Mouse (Mus musculus) monocyte, adult 2 months (primary cell): ENCODE measurements at regions not wholly inside any gene's neighbourhood (a gene's known extent, or its start where the extent isn't known, plus 50 kb on each side); places are given as distances from the start of the nearest gene placed in this dataset.

ENCODE experiments used
- DNase-seq, 2 experiments: peaks; one replicate each; pipeline ENCODE4 v3.0.0; 2022; ENCODE audit warnings: low spot score in 2 of 2, low read depth in 1 of 2

DNA sequence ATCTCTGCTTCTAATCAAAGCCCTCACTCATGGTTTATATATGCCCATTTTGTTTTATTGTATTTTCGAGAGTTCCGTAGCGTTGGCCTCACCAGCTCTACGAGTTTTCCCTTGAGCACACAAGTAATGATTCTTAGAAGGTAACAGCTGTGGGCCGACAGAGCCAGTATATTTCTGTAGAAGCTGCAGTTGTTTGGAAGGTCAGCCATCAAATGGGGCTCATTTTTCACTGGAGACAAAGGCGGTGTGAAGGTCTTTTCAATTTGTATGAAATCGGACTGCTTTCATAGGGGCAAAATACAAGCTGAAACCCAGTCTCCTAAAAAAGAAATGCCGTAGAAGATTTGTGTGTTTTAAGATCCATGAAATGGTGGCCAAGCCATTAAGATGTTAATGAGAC, 307.9 kb downstream of the Qk start:
- no peak for DNase-seq

DNA sequence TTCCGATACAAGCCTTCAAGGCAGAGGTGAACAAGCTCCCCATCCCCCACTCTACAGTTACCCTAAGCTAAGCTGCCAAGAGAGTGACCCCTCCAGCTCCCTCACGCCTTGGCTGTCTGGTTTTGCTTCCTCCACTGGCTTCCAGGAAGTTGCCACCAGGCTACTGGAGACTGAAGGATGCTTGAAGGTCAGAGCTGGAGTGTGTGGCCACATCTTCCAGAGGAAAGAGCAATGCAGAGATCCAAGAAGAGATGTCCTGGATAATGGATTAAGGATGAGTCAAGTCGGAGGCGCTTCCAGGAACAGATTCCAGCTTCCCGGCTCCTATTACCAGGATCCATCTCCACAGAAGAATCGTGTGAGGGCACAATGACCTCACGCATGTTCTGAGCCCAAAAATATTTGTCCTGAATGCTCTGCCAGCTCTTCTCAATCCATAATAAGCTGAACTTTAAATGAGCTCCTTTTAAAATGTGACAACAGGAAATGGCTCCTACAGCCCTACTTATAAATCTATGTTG, 318.5 kb downstream of the Qk start:
- DNase-seq: no peak

DNA sequence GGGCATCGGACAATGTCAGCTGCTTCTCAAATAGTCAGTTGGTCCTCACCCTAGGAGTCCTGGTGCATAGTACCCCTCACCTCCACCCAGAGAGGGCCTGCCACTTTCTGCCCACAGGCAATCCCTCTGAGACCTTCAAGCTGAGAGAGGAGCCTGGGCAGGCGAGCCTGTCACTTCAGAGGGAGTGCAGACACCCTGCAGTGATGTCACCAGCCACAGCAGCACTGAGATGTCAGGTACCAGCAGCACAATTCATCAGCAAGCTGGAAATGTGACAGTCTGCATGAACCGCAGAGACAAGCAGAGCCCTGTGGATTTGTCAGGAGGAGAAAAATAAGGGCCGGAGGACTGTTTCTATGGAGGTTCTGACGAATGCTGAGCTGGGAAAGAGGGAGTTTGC, 324.3 kb downstream of the Qk start:
- DNase-seq: no peak

DNA sequence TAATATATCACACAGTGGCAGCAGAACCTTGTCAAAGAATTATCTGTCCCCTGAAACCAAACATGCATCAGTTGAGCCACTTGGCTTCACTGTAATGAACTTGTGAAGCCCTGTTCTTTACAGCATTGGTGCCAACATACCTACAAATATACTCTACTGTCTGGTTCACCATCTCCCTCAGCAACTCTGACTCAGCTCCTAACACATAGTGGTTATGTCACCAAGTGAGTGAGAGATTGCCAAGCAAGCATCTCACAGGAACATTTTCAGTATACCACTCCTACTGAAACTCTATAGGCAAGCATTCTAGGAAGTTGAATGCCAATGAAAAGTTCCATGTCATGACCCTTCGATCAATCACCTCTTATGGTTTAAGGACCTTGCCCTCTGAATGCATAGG, 321.2 kb upstream of the Pabpc6 start:
- no peak for DNase-seq

DNA sequence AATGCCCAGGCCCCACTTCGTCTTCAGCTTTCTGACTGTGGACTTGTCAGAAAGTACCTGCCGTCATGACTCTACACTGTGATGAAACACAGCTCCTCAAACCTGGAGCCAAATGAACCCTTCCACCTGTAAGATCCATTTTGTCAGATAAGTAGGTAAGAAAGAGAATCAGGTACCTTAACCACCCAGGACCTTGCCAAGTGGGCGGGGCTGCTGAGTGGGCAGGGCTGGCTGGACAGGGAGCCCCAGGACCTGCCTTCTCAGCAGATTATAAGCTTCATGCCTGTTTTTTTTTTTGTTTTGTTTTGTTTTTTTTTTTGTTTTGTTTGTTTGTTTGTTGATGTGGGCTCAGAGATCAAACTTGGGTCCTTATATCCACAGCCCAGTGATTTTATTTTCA, 311.8 kb upstream of the Pabpc6 start:
- DNase-seq: no peak

DNA sequence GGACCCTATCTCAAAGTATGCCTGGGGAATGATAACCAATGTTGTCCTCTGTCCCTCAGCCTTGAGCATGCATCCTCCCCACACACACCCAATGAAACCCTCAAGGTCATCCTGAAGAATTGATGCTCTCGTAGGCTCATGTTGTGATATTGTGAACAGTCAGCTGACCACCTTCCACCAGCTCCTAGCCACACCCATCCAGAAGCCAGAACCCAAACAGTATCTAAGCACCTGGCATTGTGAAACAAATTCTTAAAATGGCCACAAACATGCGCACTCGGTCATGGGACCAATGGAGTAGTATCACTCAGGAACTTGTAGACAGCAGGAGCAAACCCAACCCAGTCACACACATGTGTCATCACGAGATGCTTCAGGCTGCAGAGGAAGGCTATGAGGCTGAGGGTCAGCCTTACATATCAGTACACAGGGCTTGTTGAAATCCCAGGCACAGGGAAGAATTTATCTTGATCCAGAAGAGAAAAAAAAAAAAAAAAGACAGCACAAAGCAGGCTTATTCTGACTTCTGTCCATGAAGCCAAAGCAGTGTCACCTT, 307.4 kb upstream of the Pabpc6 start:
- DNase-seq: no peak

DNA sequence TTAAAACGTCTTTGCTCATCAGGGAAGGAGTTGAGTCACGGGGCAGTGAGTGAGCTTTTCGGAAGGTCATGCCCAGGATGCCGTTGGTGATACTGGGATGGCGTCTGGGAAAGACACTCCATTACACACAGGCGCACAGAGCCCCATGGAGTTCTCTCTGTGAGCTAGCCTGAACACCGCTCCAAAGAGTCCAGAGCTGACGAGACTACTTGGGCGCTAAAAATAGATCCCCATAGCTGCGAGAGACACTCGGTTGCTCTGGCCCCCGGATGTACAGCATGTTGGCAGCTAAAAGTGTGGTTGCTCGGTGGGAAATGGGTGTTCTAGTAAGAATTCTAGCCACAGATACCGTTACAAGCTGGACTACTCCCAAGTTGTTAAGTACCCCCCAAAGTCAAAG, 306.5 kb upstream of the Pabpc6 start:
- no peak for DNase-seq

DNA sequence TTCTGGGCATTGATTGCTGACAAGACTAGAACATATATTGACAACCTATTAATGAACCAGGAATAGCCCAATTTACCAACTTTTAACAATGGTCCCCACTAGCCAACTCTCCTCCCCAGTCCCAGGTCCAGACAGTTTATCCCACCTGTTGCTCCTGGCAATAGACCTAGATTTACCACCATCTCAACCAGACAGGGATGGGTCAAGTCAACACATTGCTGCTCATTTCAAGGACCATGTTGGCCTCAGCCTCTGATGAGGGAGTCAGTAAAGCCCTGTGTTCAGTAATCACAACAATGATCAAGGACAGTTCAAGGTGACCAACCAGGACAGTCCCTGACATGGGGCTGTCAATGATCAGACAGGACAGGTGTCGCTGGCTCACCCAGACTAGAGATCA, 305.6 kb upstream of the Pabpc6 start:
- DNase-seq: no peak

DNA sequence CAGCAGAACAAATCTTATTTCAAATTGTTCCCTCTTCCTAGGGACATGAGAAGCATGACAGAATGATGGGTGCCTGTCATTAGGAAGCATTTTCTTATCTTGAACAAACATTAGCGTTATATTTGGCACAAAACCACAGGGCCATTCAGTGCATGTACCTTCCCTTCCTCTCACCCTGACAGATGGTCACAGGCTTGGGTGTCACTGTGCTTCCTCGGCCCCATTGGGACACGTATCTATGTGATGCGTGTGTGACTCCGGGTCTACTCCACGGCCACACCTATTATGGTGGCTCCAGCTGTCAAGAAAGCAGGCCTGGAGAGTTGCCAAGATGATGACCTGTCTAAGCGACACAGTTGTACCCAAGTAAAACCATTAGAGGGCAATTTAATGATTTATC, 298.5 kb upstream of the Pabpc6 start:
- no peak for DNase-seq

DNA sequence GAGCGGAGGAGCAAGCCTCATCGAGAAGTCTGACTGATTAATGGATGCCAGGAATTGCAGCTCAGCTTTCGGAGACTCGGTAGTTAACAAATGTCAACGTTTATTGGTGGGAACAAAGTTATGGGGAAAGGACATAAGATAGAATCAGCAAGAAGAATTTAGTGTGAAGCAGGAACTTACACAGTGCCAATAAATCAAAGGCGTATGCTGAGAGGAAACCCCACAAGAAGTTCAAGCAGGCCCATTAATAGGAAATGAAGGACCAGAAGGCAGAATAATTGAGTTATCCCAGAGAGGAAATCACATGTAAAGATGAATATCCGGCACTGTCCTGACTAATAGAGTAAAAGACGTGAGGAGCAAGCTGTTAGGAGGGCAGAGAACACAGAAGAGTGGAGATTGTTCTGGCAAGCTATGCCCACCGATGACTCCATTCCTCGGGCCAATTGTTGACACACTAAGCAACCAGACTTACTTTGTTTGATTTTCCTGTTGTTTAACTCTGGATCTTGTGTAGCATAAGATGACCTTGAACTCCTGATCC, 293.4 kb upstream of the Pabpc6 start:
- DNase-seq: no peak

DNA sequence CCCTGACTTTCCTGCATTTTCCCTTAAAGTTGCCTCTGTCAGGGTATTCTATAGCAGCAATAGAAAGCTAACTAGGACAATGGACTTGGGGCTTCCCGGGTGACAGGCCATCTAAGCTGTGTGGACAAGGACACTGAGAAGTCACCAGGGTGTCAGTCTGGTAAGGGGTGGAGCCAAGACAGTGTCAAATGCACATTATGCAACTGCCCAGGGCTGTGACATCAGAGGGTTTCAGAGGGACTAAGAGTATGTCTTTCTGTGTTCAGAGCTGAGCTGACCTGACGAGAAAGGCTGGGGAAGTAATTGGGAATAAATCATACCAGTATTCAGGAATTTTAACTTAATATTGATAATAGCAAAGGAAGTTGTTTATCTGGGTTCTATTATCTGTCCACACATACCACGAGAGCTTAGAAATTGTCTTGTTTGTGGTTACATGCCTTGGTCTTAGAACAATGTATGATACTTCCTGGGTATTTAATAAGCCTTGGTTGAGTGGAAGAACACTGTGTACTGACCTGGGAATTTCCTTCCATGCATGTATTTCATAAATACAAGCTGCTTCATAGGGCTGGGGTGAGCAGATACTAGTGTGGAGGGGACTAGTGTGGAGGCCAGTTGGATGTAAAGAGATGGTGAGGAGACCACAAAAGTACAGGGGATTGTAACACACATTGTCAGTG, 279.6 kb upstream of the Pabpc6 start:
- no peak for DNase-seq

DNA sequence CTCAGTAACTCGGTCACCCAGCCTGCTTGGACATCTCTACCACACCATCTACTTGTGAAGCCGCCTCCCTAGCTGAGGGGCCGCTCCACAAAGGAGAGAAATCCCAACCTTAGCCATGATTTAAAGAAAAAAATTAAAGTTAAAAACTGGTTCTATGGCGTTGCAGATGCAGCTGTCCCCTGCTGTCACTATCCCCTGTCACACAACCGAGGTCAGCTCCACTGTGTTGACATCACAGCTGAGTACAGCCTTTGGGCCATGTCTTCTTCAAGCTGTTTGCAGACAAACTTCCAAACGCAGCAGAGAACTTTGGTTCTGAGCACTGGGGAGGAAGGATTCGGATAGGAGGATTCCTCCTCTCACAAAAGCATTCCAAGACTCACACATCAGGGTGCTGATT, 278.1 kb upstream of the Pabpc6 start:
- DNase-seq: no peak

DNA sequence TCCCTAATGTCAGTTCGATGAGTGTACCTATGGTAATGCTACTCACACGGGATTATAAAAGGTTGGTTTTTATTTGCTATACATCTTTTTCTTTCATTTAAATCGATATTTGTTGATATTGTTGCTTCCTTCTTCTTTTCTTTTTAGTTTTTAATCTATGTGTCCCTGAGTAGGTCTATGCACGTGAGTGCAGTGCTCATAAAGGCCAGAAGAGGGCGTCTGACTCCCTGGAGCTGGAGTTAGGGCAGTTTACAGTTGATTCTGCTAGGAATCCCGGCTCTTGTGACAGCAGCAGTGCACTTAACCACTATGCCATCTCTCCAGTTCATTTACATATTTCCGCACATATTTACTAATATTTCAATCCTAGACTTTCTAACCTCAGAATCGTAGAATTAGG, 275.0 kb upstream of the Pabpc6 start:
- no peak for DNase-seq

DNA sequence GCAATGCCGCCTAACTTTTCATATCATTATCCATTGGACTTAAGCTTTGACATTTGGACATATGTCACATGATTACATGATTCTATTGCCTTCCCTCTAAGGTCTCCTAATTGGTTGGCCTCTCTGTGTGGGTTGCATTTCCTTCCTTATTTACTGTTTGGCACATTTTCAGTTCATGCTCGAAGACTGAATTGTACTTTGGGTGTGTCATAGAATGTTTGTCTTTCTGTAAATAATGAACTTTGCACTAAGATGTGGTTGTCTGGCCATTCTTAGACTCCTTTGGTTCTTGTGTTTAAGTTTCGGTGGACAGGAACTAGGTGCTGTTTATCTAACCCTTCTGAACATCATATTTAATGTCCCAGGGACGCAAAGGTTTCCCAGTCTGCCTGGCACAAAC, 272.7 kb upstream of the Pabpc6 start:
- no peak for DNase-seq

DNA sequence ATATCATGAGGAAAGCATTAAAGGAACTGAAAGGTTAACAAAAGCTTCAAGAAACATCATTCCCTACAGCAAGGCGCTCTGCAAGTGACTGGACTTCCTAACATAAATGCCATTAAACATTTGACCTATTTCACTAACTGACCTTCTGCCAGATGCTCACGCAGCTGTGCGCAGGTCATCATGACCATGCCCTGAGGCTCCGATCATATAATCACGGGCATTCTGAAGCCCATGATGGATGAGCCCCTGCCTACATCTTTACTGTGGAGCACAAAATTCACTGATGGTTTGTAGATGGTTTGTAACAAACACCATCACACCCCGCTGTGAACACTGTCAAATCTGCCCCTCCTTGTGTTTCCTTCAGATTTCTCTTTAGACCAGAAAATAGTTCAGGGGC, 270.1 kb upstream of the Pabpc6 start:
- DNase-seq: no peak

DNA sequence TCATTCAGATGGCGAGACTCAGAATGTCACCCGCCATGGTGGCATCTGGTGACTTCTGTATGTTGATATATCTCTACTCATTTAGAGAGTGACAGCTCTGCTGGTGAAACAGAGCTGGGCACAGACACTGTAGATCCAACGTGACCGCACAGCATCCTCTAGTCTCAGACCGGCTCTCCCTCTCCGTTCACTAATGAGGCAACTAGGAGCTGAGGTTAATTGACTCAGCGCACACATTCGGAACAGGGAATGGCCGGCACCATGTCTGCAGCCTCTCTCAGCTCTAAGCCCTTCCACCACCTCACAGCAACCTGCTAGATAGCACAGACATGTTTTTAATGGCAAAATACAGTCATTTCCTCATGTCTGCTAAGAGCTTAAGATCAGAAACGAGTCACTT, 268.9 kb upstream of the Pabpc6 start:
- DNase-seq: no peak

DNA sequence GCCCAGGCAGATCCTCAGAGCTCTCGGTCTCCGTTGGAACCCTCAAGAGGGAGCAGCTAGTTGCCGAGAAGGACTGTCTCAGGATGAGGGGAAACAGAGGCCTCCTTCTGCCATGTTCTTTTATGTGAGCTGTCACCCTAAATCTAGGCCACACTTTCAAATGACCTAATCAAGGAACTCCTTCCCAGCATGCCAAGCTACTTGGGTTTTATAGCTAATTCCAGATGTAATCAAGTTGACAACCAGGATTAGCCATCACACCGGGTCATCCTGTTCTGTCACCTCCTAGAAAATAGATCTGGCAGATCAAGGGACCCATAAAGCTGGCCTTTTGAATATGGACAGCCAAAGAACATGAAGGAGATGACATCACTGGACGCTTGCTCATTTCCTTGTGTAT, 267.7 kb upstream of the Pabpc6 start:
- no peak for DNase-seq

DNA sequence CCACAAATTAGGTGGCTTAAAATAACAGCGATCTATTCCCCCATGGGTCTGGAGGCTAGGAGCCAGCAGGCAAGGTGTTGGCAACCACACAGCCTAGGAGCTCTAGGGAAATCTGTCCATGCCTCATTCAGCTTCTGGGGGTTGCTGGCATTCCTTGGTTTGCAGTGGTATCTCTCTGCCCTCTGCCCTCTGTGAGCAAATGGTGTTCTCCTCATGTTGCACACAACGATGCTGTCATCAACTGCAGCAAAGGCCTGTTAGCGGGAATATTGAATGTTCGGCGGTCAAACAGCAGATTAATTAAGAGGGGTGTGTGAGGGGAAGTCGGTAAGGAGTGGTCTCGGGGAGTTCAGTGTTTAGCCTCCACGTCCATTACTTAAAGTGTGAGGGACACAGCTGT, 262.7 kb upstream of the Pabpc6 start:
- DNase-seq: no peak

DNA sequence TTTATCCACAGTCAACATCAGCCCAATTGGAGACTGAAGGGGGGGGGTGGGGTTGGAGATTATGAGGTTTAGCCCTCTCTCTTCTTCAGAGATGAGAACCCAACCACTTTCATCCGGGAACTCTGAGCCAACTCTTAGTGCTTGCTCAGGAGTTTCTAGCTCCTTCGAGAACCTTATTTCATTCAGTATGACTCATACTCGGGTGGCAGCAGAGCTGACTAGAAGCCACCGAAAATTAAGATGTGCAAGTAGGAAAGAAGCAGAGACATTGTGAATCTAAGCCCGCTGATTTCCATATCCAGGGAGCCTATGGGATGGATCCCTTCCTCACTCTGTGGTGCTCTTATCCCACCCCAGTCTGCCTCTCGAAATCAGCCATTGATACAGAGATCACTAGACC, 262.0 kb upstream of the Pabpc6 start:
- no peak for DNase-seq

DNA sequence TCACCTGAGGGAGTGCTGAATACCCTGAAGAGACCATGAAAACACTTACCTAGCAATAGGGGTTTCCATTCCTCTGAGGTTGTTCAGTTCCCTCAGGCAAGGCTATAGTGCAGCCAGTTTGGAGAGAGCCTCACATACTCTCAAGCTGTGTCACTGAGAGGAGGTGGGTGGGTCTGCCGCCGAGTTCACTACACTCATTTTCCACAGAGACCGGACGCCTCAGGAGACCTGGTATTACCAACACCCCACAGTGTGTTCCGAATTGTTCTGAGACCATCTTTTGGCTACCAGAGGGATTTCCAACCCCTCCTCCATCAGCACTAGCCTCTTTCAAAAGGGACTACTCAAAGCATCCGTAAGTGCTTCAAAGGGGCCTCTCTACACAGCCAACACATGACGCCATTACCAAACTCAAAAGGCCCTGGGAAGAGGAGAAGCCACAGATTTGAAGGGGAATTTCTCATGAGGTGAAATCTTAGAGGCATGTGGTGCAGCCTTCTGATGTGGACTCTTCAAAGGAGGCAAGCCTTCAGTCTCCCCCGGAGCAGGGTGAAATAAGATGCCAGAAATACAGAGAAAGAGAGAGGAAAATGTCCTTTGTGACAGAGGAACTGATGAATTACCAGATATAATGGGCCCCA, 260.1 kb upstream of the Pabpc6 start:
- DNase-seq: no peak

DNA sequence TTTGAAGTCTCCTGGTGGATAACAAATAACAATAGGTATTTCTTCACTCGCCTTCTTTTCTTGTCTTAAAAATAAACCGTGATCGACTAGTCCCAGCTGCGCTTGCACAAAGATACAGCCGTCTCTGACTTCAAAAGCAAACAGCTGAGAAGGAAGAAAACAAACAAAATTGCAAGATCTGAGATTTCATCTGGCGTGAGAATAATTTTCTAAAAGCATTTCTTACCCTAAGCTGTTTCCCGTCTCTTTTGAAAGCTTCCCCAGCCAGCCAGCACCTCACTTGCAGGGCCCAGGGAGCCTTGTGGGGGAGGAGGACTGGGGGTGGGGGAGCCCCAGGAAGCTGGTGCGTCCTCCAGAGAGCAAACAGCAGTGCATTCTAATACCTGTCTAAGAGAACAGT, 258.2 kb upstream of the Pabpc6 start:
- DNase-seq: no peak

DNA sequence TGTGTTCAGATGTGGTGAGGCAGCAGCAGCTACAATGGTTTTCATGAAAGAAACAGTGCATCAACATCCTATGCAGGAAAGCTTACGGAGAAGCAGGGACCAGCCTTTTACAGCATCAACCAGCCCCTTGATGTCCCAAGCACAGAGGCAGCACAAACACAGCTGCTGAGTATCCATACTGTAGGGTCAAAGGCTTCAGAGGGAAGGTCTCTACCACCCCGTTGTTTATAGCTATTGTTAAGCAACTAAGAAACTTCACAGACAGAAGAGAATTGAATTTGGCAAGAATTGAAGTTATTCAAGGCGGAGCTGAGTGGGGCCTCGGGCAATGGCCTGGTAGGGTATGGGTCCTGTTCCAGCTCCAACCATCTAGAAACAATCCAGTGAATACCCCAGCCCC, 256.8 kb upstream of the Pabpc6 start:
- no peak for DNase-seq

DNA sequence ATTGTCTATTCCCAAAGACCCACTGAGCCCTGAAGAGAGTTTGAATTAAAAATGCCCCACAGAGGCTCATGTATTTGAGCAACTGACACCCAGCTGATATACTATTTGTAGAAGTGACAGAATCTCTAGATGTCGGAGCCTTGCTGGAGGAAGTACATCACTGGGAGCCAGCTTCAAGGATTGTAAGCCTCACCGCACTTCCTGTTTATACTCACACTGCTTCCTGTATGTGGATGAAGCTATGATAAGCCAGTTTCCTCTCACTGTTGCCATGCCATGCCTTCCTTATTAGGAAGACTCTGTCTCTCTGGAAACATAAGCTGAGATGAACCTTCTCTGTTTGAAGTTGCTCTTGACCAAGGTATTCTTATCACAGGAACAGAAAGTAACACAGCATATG, 251.8 kb upstream of the Pabpc6 start:
- DNase-seq: no peak
